Mouse (Mus musculus) neural tube, embryonic 12.5 days (tissue): ENCODE data around the gene Smok2a. TPM values are rescaled to one million over a fixed set of nuclear protein-coding genes. Genes with fewer than 3 reads are reported as not detected.
"Not testable (repeated sequence)": the region's sequence is repeated elsewhere in the genome, so short reads cannot be mapped to it uniquely, and the experiment has no call there.

ENCODE experiments used
- ATAC-seq: fragments of 200-750 bp; cut with Nextera tagmentation; 2 replicates; pipeline ENCODE4 v1.8.0; 2017; ENCODE audit warnings: low read depth, mild to moderate bottlenecking, moderate TSS enrichment, moderate library complexity; ENCODE audit not compliant: low FRiP score
- H3K27ac ChIP-seq: fragments of 300-500 bp; sonication (generic); 2 replicates; pipeline ENCODE4 v1.5.1; 2016
- H3K27me3 ChIP-seq: fragments of 300-500 bp; sonication (generic); replicated peaks from 2 replicates; pipeline ENCODE4 v1.6.1; 2016; ENCODE audit warnings: mild to moderate bottlenecking
- H3K36me3 ChIP-seq: fragments of 300-500 bp; sonication (generic); 2 replicates; pipeline ENCODE4 v1.6.1; 2016; ENCODE audit warnings: mild to moderate bottlenecking
- H3K4me1 ChIP-seq: fragments of 300-500 bp; sonication (generic); 2 replicates; pipeline ENCODE4 v1.6.1; 2016
- H3K4me2 ChIP-seq: fragments of 300-500 bp; sonication (generic); replicated peaks from 2 replicates; pipeline ENCODE4 v1.6.1; 2016; ENCODE audit warnings: mild to moderate bottlenecking
- H3K4me3 ChIP-seq: fragments of 300-500 bp; sonication (generic); 2 replicates; pipeline ENCODE4 v1.5.1; 2016
- H3K9ac ChIP-seq: fragments of 300-500 bp; sonication (generic); 2 replicates; pipeline ENCODE4 v1.6.1; 2016; ENCODE audit warnings: mild to moderate bottlenecking
- H3K9me3 ChIP-seq: fragments of 300-500 bp; sonication (generic); 2 replicates; pipeline ENCODE4 v1.6.1; 2016; ENCODE audit warnings: mild to moderate bottlenecking
- WGBS: fragments of 180-500 bp; shearing (Covaris S2); methylation state at CpG from one replicate; pipeline ENCODE4 v1.1.7; 2016; 5-methylcytosine and 5-hydroxymethylcytosine counted together
- polyA plus RNA-seq: library from polyadenylated mRNA; unstranded; fragments of >200 nt; fragmentation: Nextera tagmentation; extraction: Ambion mirVana; gene quantifications from 2 replicates; pipeline ENCODE4 v1.2.1, GENCODE M21; 2016

The Smok2a gene
- polyA plus RNA-seq, 1 experiment from 2014 or later: not detected

DNA sequence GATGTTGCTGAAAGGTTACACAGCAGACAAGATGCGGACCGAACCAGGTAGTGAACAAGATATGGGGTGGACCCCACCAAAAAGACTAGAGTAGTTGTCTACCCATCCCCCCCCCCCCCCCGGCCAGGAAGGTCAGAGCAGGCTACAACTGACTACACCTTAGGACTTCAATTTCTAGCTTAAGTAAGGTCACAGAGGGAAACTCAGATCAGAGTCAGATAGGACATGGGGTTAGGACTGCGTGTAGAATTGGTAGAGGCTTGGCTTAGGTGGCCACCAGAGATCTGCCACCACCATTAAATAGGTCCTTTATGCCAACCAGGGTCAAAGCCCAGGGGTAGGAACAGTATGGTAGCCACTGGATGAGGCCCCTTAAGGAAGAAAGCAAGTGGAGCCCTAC is 18.5 kb downstream of the Smok2a start:
- H3K4me1 ChIP-seq, H3K4me3 ChIP-seq, H3K4me2 ChIP-seq, H3K27ac ChIP-seq, H3K36me3 ChIP-seq, ATAC-seq, H3K9ac ChIP-seq, H3K27me3 ChIP-seq: not testable (repeated sequence)
- 84% methylated on average over 4 of the region's 4 CpGs for WGBS
- peaks cover 56% of the 10 kb centered on the region for H3K9me3 ChIP-seq

DNA sequence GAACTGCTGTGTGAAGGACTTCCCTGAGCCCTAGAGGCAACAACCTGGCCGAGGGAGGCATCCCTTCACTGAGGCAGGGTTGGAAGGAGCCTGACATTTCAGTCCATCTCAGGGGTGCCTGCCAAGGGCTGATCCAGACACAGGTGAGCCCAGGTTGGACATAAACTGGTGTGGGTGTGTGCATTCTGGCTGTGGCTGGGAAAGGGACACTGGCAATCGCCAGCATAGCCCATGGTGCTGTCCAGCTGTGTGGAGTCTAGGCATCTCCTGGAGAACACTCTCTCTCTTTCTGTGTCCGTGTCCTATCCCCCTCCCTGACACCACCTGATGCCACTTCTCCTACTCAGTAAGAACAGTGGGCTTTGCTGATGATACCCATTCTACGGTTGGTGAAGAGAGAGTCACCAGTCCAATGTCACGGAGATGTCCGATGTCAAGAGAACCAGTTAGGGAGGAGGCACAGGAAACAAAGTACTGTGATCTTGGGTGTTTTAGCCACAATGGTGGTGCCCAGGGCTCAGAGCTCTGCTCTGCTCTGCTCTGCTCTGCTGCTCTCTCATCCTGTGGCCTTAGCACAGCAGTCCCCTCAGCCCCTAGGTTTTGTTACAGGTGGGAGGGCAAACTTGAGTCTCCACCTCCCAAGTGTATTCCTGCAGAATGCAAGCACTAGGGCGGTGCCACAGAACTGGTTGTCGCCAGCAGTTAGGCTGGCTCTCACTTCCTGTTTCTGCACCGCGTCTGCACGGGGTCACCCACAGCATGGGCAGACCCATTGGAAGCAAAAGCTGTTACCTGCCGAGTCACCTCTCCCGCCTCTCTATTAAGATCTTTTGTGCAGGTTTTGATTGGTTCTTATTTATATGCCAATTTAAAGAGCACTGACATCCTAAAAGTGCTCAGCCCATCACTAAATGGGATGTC is 20.1 kb downstream of the Smok2a start:
- H3K9me3 ChIP-seq: peaks cover 42% of the 10 kb centered on the region
- not testable (repeated sequence) for H3K4me1 ChIP-seq, H3K36me3 ChIP-seq, H3K9ac ChIP-seq, H3K4me3 ChIP-seq, H3K27me3 ChIP-seq, H3K27ac ChIP-seq, ATAC-seq, H3K4me2 ChIP-seq
- 85% methylated on average over 7 of the region's 13 CpGs for WGBS

DNA sequence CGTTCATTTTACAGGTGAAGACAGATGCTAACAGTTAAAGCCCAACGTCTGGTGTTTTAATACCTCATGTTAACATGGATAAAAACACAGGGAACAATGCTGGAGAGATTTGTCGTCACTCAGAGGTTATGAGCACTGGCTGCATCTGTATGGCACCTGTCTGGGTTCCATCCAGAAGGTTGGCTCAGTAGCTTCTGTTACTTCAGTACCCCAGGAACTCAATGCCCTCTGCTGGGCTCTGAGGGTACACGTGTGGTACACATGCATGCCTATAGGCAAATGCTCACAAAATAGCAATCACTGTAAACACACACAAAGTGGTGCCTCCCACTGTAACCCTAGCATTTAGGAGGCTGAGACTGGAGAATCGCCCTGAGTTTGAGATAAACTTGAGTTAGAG is 33.8 kb downstream of the Smok2a start:
- H3K4me1 ChIP-seq, H3K9ac ChIP-seq, H3K27me3 ChIP-seq, H3K36me3 ChIP-seq, H3K4me3 ChIP-seq, H3K9me3 ChIP-seq, H3K27ac ChIP-seq, H3K4me2 ChIP-seq: not testable (repeated sequence)
- 0 out of 2 replicates have a peak, but pooled peaks have one; percentile 44 for ATAC-seq
- WGBS: 70% methylated on average over 1 of the region's 5 CpGs

Other genes with a start within 250 kb of the Smok2a start
- 96.5 and 117 TPM in 2 replicates for gene Wtap, start 227.0 kb upstream of the Smok2a start, polyA plus RNA-seq
- gene Sod2, start 214.3 kb upstream of the Smok2a start, polyA plus RNA-seq: 125 and 129 TPM in 2 replicates
- not detected in 2 replicates for gene Gpr31b, start 168.9 kb upstream of the Smok2a start, polyA plus RNA-seq
- not detected in 2 replicates for gene Tcp10b, start 160.1 kb upstream of the Smok2a start, polyA plus RNA-seq
- gene Unc93a, start 89.4 kb upstream of the Smok2a start, polyA plus RNA-seq: not detected in 2 replicates
- not detected in 2 replicates for gene Smok2b, start 9.1 kb downstream of the Smok2a start, polyA plus RNA-seq
- not detected in 2 replicates for gene Tcp10c, start 133.4 kb downstream of the Smok2a start, polyA plus RNA-seq